Mouse (Mus musculus) liver, postnatal 0 days (tissue): Measurements from ENCODE around the gene Pin4.

Source experiments
- CTCF ChIP-seq: sonication (generic); IDR thresholded peaks from 2 replicates; pipeline ENCODE4 v1.5.1; 2016; ENCODE audit warnings: antibody characterized with exemption, low read depth
- EP300 ChIP-seq: IDR thresholded peaks from 2 replicates; pipeline ENCODE4 v1.6.1; 2016; ENCODE audit warnings: antibody characterized with exemption, low read depth, mild to moderate bottlenecking

DNA sequence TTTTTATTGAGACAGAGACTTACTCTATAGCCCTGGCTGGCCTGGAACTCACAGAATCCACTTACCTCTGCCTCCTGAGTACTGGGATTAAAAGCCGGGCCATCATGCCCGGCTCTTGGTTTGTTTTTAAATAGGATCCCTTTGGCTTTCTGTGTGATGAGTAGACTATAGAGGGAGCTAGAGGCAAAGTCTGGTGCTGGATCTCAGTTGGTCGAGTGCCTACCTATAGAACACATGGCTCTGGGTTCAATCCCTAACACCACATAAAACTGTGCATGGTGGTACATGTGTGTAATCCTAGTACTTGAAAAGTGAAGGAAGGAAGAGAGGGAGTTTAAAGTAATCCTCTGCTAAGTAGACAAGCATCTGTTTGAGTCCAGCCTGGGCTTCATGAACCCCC is 50.9 kb downstream of the Pin4 start:
- peak; percentile 17; the same call in 1 of the 2 replicates for TF ChIP-seq CTCF
- TF ChIP-seq EP300: no peak
